11 mouse cellular contexts compared by ENCODE assay signal in the genomic region with DNA sequence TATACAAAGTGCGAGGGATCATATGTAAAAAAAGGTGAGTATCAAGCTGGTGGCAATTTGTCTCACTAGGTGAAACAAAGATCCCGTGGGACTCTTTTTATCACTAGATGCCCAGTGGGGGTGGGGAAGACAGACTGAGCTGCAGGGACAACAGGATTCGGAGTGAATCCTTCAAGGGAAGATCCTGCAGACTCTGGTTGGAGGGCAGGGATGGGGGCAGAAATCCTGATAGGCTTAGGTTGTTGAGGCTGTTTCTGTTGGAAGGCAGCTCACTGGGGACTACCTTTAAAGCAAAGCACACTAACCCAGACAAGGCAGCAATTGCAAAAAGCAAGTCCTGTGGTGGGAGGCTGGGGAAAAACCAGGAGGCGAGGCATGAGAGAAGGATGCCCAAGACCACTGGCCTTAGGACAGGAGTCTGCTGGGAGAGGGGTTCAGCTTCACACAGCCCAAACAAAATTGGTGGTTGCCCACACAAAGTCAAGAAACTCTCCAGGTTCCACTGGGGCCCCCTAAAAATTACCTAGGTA. TPM values are rescaled to one million over a fixed set of nuclear protein-coding genes. Genes with fewer than 3 reads are reported as not detected.
DNase-seq lines count a peak whose midpoint lies in the region; ATAC-seq lines count a peak whose summit lies in the region.
"Had no signal": no experiment of that assay in that cellular context is flagged by ENCODE, and none has a peak within 500 bp of the region (broad histone marks: within the 10 kb centered on the region; RNA-seq: fewer than 3 reads in every experiment).

No protein-coding gene starts in this region.

- no peak for ATAC-seq in heart, embryonic 15.5 days (replicated peaks; ENCODE audit: insufficient number of reproducible peaks, insufficient read depth, low FRiP score, low read depth)
- no peak for ATAC-seq in midbrain, embryonic 11.5 days (ENCODE audit: low FRiP score)
- ATAC-seq in intestine, embryonic 15.5 days, result no peak
- ATAC-seq in midbrain, embryonic 13.5 days, result no peak

- no peaks in the 10 kb centered on the region for H3K9me3 ChIP-seq in heart, embryonic 15.5 days (replicated peaks)
- H3K9me3 ChIP-seq in midbrain, embryonic 11.5 days (ENCODE audit: control insufficient read depth, low read length), result no peaks in the 10 kb centered on the region
- no peaks in the 10 kb centered on the region for H3K9me3 ChIP-seq in midbrain, embryonic 10.5 days (replicated peaks)
- no peaks in the 10 kb centered on the region for H3K9me3 ChIP-seq in intestine, embryonic 15.5 days
- H3K9me3 ChIP-seq in midbrain, embryonic 13.5 days, result no peaks in the 10 kb centered on the region
- H3K9me3 ChIP-seq: G1E had no signal

- H3K4me2 ChIP-seq in heart, embryonic 15.5 days, result peak overlapping the region; percentile 10; the same call in 1 of the 2 replicates
- no peak overlapping the region for H3K4me2 ChIP-seq in midbrain, embryonic 11.5 days
- H3K4me2 ChIP-seq in intestine, embryonic 15.5 days (replicated peaks), result 0 out of 2 replicates have a peak overlapping the region, but pooled peaks have one; percentile 3
- peak overlapping the region; percentile 91 for H3K4me2 ChIP-seq in midbrain, embryonic 13.5 days (replicated peaks)

- peaks cover 70% of the 10 kb centered on the region for H3K4me1 ChIP-seq in heart, embryonic 15.5 days (replicated peaks)
- peaks cover 48% of the 10 kb centered on the region for H3K4me1 ChIP-seq in midbrain, embryonic 11.5 days (ENCODE audit: control insufficient read depth, insufficient read depth, low read length)
- peaks cover 75% of the 10 kb centered on the region for H3K4me1 ChIP-seq in midbrain, embryonic 10.5 days
- peaks cover 60% of the 10 kb centered on the region for H3K4me1 ChIP-seq in intestine, embryonic 15.5 days (replicated peaks)
- peaks cover 90% of the 10 kb centered on the region for H3K4me1 ChIP-seq in midbrain, embryonic 13.5 days (replicated peaks)

- intact Hi-C loops in heart, postnatal 10 days (cut with DNase I), result no loop called here

- H3K4me3 ChIP-seq in heart, embryonic 15.5 days, result no peak overlapping the region
- no peak overlapping the region for H3K4me3 ChIP-seq in midbrain, embryonic 11.5 days (ENCODE audit: low read depth, low read length)
- H3K4me3 ChIP-seq in midbrain, embryonic 10.5 days, result no peak overlapping the region
- no peak overlapping the region for H3K4me3 ChIP-seq in intestine, embryonic 15.5 days (replicated peaks)
- H3K4me3 ChIP-seq in midbrain, embryonic 13.5 days (replicated peaks), result no peak overlapping the region

- peaks cover 4% of the 10 kb centered on the region; the same call in 1 of the 2 replicates for H3K36me3 ChIP-seq in heart, embryonic 15.5 days
- peaks cover 2% of the 10 kb centered on the region; the same call in 1 of the 2 replicates for H3K36me3 ChIP-seq in midbrain, embryonic 11.5 days (ENCODE audit: control insufficient read depth, insufficient read depth, low read length)
- peaks cover 79% of the 10 kb centered on the region for H3K36me3 ChIP-seq in midbrain, embryonic 10.5 days
- H3K36me3 ChIP-seq in intestine, embryonic 15.5 days, result 0 out of 2 replicates have a peak, but pooled peaks cover under 1% of the 10 kb centered on the region
- H3K36me3 ChIP-seq in midbrain, embryonic 13.5 days, result peaks cover 17% of the 10 kb centered on the region

- H3K9ac ChIP-seq in heart, embryonic 15.5 days, result no peak overlapping the region
- H3K9ac ChIP-seq in midbrain, embryonic 11.5 days (ENCODE audit: low read length), result no peak overlapping the region
- no peak overlapping the region for H3K9ac ChIP-seq in intestine, embryonic 15.5 days
- H3K9ac ChIP-seq in midbrain, embryonic 13.5 days (replicated peaks), result 0 out of 2 replicates have a peak overlapping the region, but pooled peaks have one; percentile 15

- no peak for DNase-seq in heart, postnatal 10 days
- peak; percentile 60 for DNase-seq in midbrain, embryonic 11.5 days (ENCODE audit: low spot score, missing footprints)
- no peak for DNase-seq in midbrain, embryonic 10.5 days (ENCODE audit: low spot score)
- no peak for DNase-seq in spleen, postnatal 14 days (ENCODE audit: low spot score in 2 of 2)
- no peak for DNase-seq in left cerebral cortex, adult 9 months (ENCODE audit: low spot score in 2 of 2)
- DNase-seq: adrenal gland, adult 2 months; cerebellum, adult 11 months had no signal

- H3K27ac ChIP-seq in heart, embryonic 15.5 days, result no peak overlapping the region
- H3K27ac ChIP-seq in midbrain, embryonic 11.5 days (ENCODE audit: low read depth, low read length), result no peak overlapping the region
- H3K27ac ChIP-seq in midbrain, embryonic 10.5 days (replicated peaks), result no peak overlapping the region
- H3K27ac ChIP-seq in intestine, embryonic 15.5 days, result no peak overlapping the region
- no peak overlapping the region for H3K27ac ChIP-seq in midbrain, embryonic 13.5 days

- 72% methylated on average over 4 of the region's 4 CpGs for WGBS in heart, embryonic 15.5 days
- 76% methylated on average over 4 of the region's 4 CpGs for WGBS in midbrain, embryonic 11.5 days
- 78% methylated on average over 4 of the region's 4 CpGs for WGBS in midbrain, embryonic 10.5 days
- WGBS in intestine, embryonic 15.5 days, result 75% methylated on average over 4 of the region's 4 CpGs
- 81% methylated on average over 4 of the region's 4 CpGs for WGBS in midbrain, embryonic 13.5 days

- no peaks in the 10 kb centered on the region for H3K27me3 ChIP-seq in heart, embryonic 15.5 days
- H3K27me3 ChIP-seq in midbrain, embryonic 11.5 days (ENCODE audit: control insufficient read depth, insufficient read depth, low read length), result no peaks in the 10 kb centered on the region
- no peaks in the 10 kb centered on the region for H3K27me3 ChIP-seq in midbrain, embryonic 10.5 days (ENCODE audit: low read depth, poor library complexity, severe bottlenecking)
- no peaks in the 10 kb centered on the region for H3K27me3 ChIP-seq in intestine, embryonic 15.5 days (replicated peaks)
- H3K27me3 ChIP-seq in midbrain, embryonic 13.5 days, result no peaks in the 10 kb centered on the region

RNA-seq across cellular contexts. Expression of a gene that starts 6.3 kb away (rescaled TPM):
- polyA plus RNA-seq in heart, embryonic 15.5 days (2015; fragmentation: Nextera tagmentation; extraction: Ambion mirVana), result 69.5 and 80.7 TPM in 2 replicates
- total RNA-seq in heart, postnatal 10 days (2021), result 10 to 100 TPM; 40.0 to 72.4 TPM
- polyA plus RNA-seq in midbrain, embryonic 11.5 days (2014; fragmentation: Nextera tagmentation; extraction: Ambion mirVana), result 120 and 125 TPM in 2 replicates
- polyA plus RNA-seq in midbrain, embryonic 10.5 days (2016; fragmentation: Nextera tagmentation; extraction: Ambion mirVana), result 107 and 128 TPM in 2 replicates
- 61.9 and 64.0 TPM in 2 replicates for polyA plus RNA-seq in intestine, embryonic 15.5 days (2015; fragmentation: Nextera tagmentation; extraction: Ambion mirVana)
- 190 and 195 TPM in 2 replicates for polyA plus RNA-seq in midbrain, embryonic 13.5 days (2015; fragmentation: Nextera tagmentation; extraction: Ambion mirVana)

RNA-seq across cellular contexts. Expression of a gene that starts 22.5 kb away (rescaled TPM):
- 47.3 and 49.9 TPM in 2 replicates for polyA plus RNA-seq in heart, embryonic 15.5 days (2015; fragmentation: Nextera tagmentation; extraction: Ambion mirVana)
- 10 to 100 TPM; 16.0 to 17.8 TPM for total RNA-seq in heart, postnatal 10 days (2021)
- polyA plus RNA-seq in midbrain, embryonic 11.5 days (2014; fragmentation: Nextera tagmentation; extraction: Ambion mirVana), result 166 and 187 TPM in 2 replicates
- polyA plus RNA-seq in midbrain, embryonic 10.5 days (2016; fragmentation: Nextera tagmentation; extraction: Ambion mirVana), result 153 TPM in 2 replicates
- polyA plus RNA-seq in intestine, embryonic 15.5 days (2015; fragmentation: Nextera tagmentation; extraction: Ambion mirVana), result 60.1 and 67.6 TPM in 2 replicates
- polyA plus RNA-seq in midbrain, embryonic 13.5 days (2015; fragmentation: Nextera tagmentation; extraction: Ambion mirVana), result 38.7 and 46.4 TPM in 2 replicates
